Mouse (Mus musculus) adrenal gland, adult (tissue): ENCODE data around the gene Pcsk7.
A peak's percentile ranks its signal among the peaks of the same experiment; 100 is the strongest.

ENCODE experiments used
- DNase-seq, 2 experiments: peaks; one replicate each; pipeline ENCODE4 v3.0.0; 2022 to 2023; ENCODE audit warnings: low spot score in 1 of 2; ENCODE audit not compliant: inconsistent age in 2 of 2

Pcsk7 gene

GRCm38 (mm10) chr9:45906355-45907077 is at the start of gene Pcsk7, which contains the start of gene Rnf214:
Pcsk7 (plus strand) TSS chr9:45906497.
Rnf214 (minus strand) TSS chr9:45906911.
- DNase-seq = peak; percentile 93 to 96

DNA sequence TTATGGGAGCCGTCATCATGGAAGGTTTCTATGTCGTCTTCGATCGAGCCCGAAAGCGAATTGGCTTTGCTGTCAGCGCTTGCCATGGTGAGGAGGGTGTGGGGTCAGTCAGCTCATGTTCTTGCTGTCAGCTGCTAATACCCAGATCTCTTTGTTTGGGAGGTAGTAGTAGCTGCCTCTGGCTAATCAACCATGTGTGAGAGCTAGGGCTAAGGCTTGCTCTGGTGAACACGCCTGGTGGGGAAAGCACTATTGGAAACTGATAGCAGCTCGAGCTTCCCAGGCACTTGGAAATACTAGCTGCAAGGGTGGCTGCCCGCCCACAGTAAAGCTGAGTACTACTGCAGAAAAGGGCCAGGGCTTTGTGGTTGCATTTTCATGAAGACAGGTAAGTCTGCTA is 46.9 kb upstream of the Pcsk7 start:
- no peak for DNase-seq

DNA sequence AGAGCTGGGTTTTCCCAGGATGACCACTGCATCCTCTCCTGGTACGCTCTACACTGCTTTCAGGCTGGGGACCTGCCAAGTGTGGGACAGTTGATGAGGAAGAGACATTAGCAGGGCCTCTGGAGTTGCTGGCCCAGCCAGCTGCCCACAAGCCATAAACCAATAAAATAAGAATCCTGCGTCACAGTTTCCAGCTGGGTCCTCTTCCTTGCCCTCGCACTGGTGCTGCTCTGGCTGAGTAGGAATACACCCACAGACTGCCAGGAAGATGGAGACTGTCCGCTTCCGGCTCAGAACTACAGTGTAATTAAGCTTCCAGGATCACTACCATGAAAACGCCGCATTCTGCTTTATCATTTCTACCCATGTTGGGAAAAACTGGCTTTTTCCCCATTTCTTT is 44.5 kb upstream of the Pcsk7 start:
- DNase-seq = no peak

DNA sequence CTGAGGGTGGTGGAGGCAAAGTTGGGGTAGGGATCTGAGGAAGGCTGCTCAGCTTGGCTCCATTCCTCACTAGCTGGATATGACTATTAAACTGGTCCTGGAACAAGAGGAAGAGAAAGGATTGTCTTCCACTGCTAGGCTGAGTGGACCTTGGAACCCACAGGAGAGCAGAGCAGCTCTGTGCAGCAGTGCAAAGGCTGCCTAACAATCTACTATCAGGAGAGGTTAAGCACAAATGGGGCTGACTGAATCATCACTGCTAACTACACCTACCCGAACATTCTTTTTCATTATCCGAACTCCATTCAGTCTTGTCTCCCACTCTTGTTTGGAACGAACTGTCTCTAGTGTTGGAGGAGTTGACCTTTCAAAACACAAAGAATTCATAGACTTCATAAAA is 37.1 kb upstream of the Pcsk7 start:
- DNase-seq = no peak

DNA sequence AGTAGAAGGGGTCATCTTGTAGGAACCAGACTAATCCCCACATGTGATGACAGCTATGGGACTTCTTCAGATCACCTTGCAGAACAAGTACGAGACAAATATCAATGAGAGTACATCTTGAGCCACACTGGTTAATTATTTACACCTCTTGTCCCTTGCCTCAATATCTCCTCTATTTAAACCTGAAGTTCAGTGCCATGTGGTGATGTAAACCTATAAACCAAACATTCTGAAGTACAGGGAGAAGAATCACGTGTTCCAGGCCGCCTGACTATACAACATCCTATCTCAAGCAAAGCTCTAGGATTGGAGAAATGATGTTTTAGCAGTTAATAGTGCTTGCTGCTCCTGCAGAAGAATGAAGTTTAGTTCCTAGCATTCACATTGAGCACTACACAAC is 36.0 kb upstream of the Pcsk7 start:
- no peak for DNase-seq

- DNase-seq = peak in 1 of 2 experiments; percentile 73
Measured at GRCm38 (mm10) chr9:45877928-45878327, 28.4 kb upstream of the Pcsk7 start.

GRCm38 (mm10) chr9:45893681-45894080 is 12.6 kb upstream of the Pcsk7 start:
- DNase-seq = no peak

DNA sequence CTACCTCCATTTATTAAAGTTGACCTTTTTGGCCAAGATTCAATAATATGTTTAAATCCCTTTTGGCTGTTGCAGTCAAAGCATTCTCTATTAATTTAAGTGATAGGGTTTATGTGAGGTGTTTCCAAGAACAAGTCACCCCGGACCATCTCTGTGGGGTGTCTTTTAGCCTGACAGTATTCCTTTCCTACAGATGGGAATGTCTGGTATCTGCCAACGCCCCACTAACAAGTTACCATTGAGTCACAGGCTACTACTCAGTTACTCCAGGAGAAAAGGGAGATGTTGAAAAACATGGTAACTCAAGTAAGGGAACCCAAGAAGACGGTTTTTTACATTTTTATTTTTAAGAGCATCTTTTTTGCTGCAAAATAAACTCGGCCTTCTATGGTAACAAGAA is 1.1 kb upstream of the Pcsk7 start:
- no peak for DNase-seq

DNA sequence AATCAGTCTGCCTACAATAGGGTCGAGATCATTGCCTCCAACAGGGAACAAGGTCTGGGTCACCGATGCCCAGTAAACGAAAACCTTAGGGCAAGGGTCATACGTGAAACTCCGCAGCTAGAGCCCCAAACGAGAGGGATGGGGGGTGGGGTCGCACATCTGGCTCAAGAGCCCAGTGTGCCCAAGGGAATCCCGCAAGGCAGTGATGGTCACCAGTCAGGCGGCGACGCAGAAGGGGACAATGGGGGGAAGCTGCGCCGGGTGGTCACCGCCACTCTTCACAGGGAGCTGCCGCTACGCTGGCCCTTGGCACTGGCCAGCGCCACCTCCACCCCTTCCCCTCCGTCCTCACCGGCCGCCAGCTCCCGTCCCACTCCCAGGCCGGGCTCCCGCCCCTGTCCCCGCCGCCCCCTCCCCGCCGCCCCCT is 473 bp upstream of the Pcsk7 start:
- DNase-seq = peak; percentile 62 to 75

DNA sequence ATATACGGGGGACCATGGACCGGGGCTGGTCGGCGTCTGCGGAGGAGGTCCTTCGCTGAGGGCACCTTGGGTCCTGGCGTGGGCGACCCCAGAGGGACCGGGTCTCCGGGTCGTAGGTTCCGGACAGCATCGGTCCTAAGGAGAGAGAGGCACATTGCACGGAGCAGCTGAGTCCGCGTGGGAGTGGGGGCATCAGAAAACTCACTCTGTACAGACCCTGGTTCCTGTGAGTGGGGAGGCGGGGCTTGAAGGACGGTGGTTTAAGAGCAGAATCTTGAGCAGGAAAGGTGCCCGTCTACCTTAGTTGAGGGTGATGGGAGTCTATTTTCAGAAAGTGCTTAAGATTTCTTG is 756 bp downstream of the Pcsk7 start:
- DNase-seq = no peak

DNA sequence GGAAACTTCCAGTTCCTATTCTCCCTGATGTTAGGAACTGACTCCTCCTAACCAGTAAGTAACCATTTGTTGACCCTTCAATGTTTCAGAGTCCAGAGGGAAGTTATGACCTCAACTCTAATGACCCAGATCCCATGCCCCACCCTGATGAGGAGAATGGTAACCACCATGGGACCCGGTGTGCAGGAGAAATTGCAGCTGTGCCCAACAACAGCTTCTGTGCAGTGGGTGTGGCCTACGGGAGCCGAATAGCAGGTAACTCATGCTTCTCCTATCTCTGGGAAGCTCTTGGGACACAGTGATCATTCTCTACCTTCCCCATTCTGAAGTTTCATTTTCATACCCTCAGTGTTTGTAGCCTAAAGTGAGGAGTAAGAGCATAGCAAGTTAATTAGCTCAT is 4.7 kb downstream of the Pcsk7 start:
- no peak for DNase-seq

DNA sequence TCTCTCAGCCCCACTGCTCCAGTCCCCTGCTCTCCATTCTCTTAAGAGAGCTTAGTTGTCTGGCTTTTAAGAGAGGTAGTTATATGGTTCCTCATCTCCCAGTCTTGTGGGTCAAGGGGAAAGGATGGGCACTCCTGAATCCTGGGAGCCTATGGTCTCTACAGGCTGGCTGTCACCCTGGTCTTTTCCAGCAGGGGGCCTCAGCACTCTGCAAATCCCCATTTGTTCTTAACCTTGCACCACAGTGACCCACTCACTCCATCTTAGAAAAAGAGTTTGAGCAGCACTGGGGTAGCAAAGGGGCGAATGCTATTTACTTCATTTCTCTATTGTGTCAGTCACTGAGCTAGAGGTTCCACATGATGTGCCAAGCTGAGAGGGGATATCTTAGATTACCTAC is 5.4 kb downstream of the Pcsk7 start:
- peak; percentile 70 to 91 for DNase-seq

DNA sequence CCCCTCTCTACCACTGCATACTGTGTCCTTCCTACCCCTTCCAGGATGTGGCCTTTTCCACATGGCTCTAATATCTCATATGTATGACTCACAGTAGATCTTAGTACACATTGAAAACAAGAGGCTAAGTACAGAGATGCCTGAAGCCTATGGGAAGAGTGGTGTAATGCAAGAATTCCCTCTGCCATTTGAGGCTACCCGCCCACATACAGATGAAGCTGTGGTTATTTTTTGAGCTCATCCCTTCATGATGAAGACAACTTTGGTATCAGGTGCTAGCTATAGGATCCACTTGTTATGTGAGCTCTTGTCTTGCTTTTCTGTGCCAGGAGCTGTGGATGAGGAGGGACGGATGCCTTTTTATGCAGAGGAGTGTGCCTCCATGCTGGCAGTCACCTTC is 9.4 kb downstream of the Pcsk7 start:
- DNase-seq = no peak

GRCm38 (mm10) chr9:45917041-45917934 is 11.0 kb downstream of the Pcsk7 start:
- peak; percentile 64 to 83 for DNase-seq

- DNase-seq = peak in 1 of 2 experiments; percentile 57
Measured at GRCm38 (mm10) chr9:45919895-45920294, 13.6 kb downstream of the Pcsk7 start.

- no peak for DNase-seq
Measured at GRCm38 (mm10) chr9:45929285-45929684, 23.0 kb downstream of the Pcsk7 start.

GRCm38 (mm10) chr9:45931958-45932357 is 25.7 kb downstream of the Pcsk7 start:
- no peak for DNase-seq

DNA sequence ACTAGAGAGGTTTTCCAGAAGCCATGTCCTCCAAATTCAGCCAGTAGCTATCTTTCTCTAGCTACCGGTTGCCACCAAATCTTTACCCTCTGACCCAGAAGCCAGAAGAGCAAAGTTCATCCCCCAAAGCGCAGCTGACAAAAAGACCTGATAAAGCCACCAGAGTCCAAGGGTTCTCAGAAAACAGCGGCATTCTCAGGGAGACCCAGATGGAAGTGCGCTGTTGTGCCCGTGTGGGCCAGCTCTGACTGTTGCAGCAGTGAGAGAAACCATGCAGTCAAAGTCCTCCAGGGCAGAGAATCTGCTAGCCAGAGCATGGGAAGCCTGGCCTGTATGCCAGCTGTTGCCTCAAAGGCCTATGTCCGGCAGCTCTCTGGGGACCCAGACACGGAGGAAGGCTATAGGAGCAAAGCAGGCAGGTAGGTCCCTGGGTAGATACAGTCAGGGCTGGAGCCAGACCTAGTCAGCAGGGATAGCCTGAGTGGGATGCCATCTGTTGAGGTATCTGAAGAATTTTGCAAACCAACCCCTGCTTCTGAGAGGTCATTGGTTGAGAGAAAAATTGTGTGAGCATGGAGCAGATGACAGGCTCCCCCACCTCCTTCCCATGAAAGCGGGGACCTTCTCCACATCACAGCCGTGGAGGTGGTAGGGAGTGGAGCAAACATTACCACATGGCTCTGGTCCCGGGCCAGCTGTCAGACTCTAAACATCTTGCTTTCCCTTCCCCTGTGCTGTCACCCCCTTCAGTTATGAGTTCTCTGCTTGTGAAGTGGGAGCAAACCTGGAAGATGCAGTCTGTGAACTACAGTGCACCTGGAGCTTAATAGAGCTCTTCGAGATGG is 26.5 kb downstream of the Pcsk7 start:
- no peak for DNase-seq

DNA sequence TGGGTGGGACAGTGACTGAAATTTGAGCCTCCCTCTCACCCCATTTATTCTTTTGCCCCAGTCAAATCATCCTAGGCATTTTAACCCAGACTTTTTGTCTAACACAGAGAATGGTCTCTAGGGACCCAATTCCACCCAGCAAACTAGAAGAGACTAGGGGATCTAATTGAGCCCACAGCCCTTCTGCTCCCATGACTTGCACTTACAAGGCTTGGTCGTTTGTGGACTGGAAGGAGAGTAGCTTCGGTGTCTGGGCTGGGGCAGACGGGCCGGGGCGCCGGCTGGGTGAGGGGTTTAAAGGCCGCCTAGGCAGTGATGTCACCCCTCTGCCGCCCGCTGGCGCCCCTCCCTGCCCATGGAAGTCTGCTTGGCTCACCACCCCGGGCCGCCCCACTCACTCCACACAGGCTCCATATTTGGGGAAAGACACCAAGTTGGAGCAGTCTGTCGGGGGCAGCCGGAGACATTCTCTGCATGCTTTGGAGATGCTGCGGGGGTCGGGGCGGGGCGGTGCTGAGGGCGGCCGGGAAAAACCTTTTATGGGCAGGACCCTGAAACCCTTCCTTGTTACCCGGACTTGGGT is 29.4 kb downstream of the Pcsk7 start, which contains the start of gene Tagln:
Gene Tagln, minus strand, starts transcription at position 431 of the 583 bp plus-strand sequence.
- DNase-seq = peak; percentile 45 to 58

- DNase-seq = peak; percentile 76 to 90
Measured at GRCm38 (mm10) chr9:45936883-45937282, 30.6 kb downstream of the Pcsk7 start.

GRCm38 (mm10) chr9:45938088-45938487 is 31.8 kb downstream of the Pcsk7 start:
- DNase-seq = peak; percentile 88 to 94
